Mouse (Mus musculus): ENCODE results near the gene Upf3b.

DNA sequence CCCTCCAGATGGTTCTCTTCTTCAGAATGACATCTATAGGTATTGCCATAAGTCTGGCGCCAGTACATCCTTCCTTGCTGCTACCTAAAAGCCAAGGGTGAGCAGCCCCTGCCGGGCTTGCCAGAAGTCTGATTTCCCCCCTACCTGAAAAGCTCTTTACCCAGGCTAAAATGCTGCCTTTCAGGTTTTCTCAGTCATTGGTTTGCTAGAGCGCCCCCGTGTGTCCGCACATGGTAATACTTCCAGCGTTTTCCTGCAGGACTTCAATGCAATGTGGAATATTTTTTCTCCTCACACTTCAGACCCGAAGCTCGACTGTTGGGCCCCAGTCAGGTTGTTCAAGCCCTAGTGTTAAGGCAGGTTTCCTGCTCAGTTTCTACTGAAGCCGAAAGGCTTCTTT, 67.4 kb downstream of the Upf3b start:
- TF ChIP-seq USF1 (IDR thresholded peaks at IDR 0.05; ENCODE audit: low read depth): no peak
- TF ChIP-seq POLR2A (IDR thresholded peaks at IDR 0.05; ENCODE audit: insufficient read length, low read depth): no peak
- TF ChIP-seq TCF12 (IDR thresholded peaks at IDR 0.05; ENCODE audit: insufficient read depth, poor library complexity, severe bottlenecking): no peak
- no peak for TF ChIP-seq POLR2AphosphoS2 (IDR thresholded peaks at IDR 0.05; ENCODE audit: insufficient read length, low read depth)
- TF ChIP-seq MAX (IDR thresholded peaks at IDR 0.05; ENCODE audit: low read depth): no peak
- TF ChIP-seq REST (IDR thresholded peaks at IDR 0.05; ENCODE audit: insufficient read depth, insufficient read length): no peak
